Mouse (Mus musculus): ENCODE results near the gene Pde4dip.

The Pde4dip gene

GRCm38 (mm10) chr3:97800657-97801056 is 87.8 kb downstream of the Pde4dip start:
- DNase-seq, result no peak

GRCm38 (mm10) chr3:97800004-97800403 is 88.5 kb downstream of the Pde4dip start:
- DNase-seq, result no peak

- DNase-seq, result no peak
These were observed 89.2 kb downstream of the Pde4dip start for GRCm38 (mm10) chr3:97799267-97799666.

GRCm38 (mm10) chr3:97797371-97797770 is 91.1 kb downstream of the Pde4dip start:
- DNase-seq, result no peak

GRCm38 (mm10) chr3:97793995-97794394 is 94.5 kb downstream of the Pde4dip start:
- no peak for DNase-seq

GRCm38 (mm10) chr3:97790150-97790549 is 98.4 kb downstream of the Pde4dip start:
- no peak for DNase-seq

GRCm38 (mm10) chr3:97789317-97789716 is 99.2 kb downstream of the Pde4dip start:
- no peak for DNase-seq

GRCm38 (mm10) chr3:97776195-97776594 is 112.3 kb downstream of the Pde4dip start:
- DNase-seq, result no peak

GRCm38 (mm10) chr3:97775742-97776141 is 112.8 kb downstream of the Pde4dip start:
- DNase-seq, result no peak

- DNase-seq, result no peak
These were observed 113.6 kb downstream of the Pde4dip start for GRCm38 (mm10) chr3:97774861-97775260.

GRCm38 (mm10) chr3:97767771-97768762 is 120.4 kb downstream of the Pde4dip start:
- peak; percentile 95 for DNase-seq

GRCm38 (mm10) chr3:97767041-97767770 is 121.3 kb downstream of the Pde4dip start:
- DNase-seq, result no peak

- DNase-seq, result no peak
These were observed 122.0 kb downstream of the Pde4dip start for GRCm38 (mm10) chr3:97766459-97766858.

GRCm38 (mm10) chr3:97764152-97764551 is 124.4 kb downstream of the Pde4dip start:
- DNase-seq, result no peak

GRCm38 (mm10) chr3:97761951-97762350 is 126.6 kb downstream of the Pde4dip start:
- DNase-seq, result no peak

GRCm38 (mm10) chr3:97761168-97761567 is 127.3 kb downstream of the Pde4dip start:
- DNase-seq, result no peak

- DNase-seq, result no peak
These were observed 128.7 kb downstream of the Pde4dip start for GRCm38 (mm10) chr3:97759846-97760245.

- no peak for DNase-seq
These were observed 131.0 kb downstream of the Pde4dip start for GRCm38 (mm10) chr3:97757501-97757900.

GRCm38 (mm10) chr3:97756283-97757074 is 132.0 kb downstream of the Pde4dip start:
- no peak for DNase-seq

- DNase-seq, result no peak
These were observed 133.1 kb downstream of the Pde4dip start for GRCm38 (mm10) chr3:97755411-97755810.

- DNase-seq, result no peak
These were observed 135.6 kb downstream of the Pde4dip start for GRCm38 (mm10) chr3:97752901-97753300.

- DNase-seq, result no peak
These were observed 136.9 kb downstream of the Pde4dip start for GRCm38 (mm10) chr3:97751566-97751965.

GRCm38 (mm10) chr3:97748789-97749188 is 139.7 kb downstream of the Pde4dip start:
- DNase-seq, result no peak

Measured in right cerebral cortex, adult 18-20 months (tissue).